Mouse (Mus musculus): Measurements from ENCODE around the gene Olfr509. TPM values are rescaled to one million over a fixed set of nuclear protein-coding genes. Genes with fewer than 3 reads are reported as not detected.
"Not testable (repeated sequence)": the region's sequence is repeated elsewhere in the genome, so short reads cannot be mapped to it uniquely, and the experiment has no call there.

Olfr509 gene
- polyA plus RNA-seq (2015; fragmentation: Nextera tagmentation; extraction: Ambion mirVana), result 0.25 and 0.47 TPM in 2 replicates

DNA sequence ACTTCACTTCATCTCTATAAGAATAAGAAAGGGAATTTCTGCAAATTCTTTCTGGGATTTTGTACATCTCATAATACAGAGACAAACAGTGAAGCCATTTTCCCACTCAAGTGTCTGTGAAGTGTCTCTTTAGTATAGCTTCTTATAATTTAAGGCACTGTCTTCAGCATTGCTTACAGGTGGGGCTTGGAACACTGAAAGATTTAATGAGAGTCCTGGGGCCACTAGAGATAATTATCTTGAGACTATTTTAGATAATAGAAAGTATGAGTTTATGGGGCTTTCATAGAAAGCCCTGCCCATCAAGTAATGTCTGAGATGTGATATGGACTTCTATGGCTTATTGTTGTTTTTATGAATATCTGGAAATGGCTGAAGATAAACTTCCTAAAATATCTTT lies at the start of gene Olfr509:
Gene Olfr509 (minus strand): TSS at position 101 of the 400 bp plus-strand sequence.
- Histone ChIP-seq H3K9me3 (replicated peaks) (no peaks in the 10 kb centered on the region), H3K4me1 (no peaks in the 10 kb centered on the region), H3K9ac (no peak within 1 kb of the TSS), H3K4me3 (replicated peaks) (no peak within 1 kb of the TSS), H3K27ac (replicated peaks) (no peak within 1 kb of the TSS), H3K27me3 (no peaks in the 10 kb centered on the region), H3K4me2 (replicated peaks) (no peak within 1 kb of the TSS), H3K36me3 (no peaks in the 10 kb centered on the region)
- ATAC-seq (ENCODE audit: insufficient number of reproducible peaks, low FRiP score, low TSS enrichment, low read depth), result no peak

DNA sequence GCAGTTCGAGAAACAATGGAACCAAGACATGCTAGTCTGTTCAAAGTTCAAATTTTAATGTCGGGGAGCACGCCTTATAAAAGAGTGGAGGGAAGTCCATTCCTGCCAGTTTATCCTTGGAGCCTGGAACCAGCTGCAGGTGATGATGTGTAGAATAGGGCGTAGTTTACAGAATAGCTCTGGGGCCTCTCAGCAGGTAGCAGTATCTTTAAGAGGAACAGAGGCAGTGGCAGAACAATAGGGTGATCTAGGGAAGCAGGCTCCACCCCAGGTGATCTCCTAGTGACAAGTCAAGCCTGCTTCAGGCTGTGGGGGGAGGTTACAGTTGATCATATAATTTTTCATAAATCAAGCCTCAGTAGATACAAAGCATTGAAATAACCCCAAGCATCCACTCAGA lies 27.2 kb upstream of the Olfr509 start:
- Histone ChIP-seq H3K27me3 (no peaks in the 10 kb centered on the region), H3K27ac (replicated peaks) (no peak overlapping the region), H3K36me3 (no peaks in the 10 kb centered on the region), H3K4me1 (no peaks in the 10 kb centered on the region), H3K4me2 (replicated peaks) (no peak overlapping the region), H3K4me3 (replicated peaks) (no peak overlapping the region), H3K9ac (no peak overlapping the region), H3K9me3 (replicated peaks) (no peaks in the 10 kb centered on the region)
- 81% methylated on average over 4 of the region's 4 CpGs for WGBS
- ATAC-seq (ENCODE audit: insufficient number of reproducible peaks, low FRiP score, low TSS enrichment, low read depth), result no peak

DNA sequence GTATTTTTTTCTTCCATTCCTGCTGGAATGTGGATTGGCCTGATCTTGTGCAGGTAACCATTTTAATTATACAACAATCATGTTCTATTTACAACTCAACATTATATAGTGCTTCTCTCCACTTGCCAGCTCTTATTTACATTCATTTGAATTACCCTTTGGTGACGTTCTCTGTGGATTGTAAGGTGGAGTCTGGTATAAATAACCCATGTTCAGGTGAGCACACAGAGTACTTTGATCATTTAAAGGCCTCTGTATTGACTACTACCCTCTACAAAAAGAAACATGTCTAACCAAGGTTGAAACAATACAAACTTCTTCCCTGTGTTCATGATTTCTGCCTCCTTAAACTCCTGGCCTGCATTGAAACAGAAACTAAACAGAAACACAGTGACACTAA lies 19.4 kb upstream of the Olfr509 start:
- no peak overlapping the region for H3K9ac ChIP-seq
- H3K27ac ChIP-seq (replicated peaks), result no peak overlapping the region
- no peak for ATAC-seq (ENCODE audit: insufficient number of reproducible peaks, low FRiP score, low TSS enrichment, low read depth)
- no peaks in the 10 kb centered on the region for H3K27me3 ChIP-seq
- H3K36me3 ChIP-seq, result no peaks in the 10 kb centered on the region
- H3K4me3 ChIP-seq (replicated peaks), result no peak overlapping the region
- WGBS, result 48% methylated on average over 1 of the region's 1 CpGs
- no peak overlapping the region for H3K4me2 ChIP-seq (replicated peaks)
- no peaks in the 10 kb centered on the region for H3K9me3 ChIP-seq (replicated peaks)
- H3K4me1 ChIP-seq, result no peaks in the 10 kb centered on the region

DNA sequence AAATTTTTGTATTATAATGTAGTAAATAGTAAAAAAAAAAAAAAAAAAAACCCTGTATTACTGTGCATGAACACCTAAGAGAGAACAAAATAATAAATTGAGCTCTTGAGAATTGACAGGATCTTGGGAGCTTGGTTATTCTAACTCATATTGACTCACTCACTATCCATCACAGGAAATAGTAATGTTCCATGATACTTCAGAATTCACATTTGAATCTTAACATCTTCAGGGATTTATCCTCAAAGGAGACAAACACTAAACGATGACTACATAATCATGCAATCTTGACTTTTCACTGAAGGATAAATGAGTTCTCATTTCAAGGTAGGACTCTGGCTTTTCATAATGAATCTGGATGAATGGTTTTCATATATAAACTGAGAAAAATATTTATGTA lies 14.4 kb upstream of the Olfr509 start, which contains the start of gene Olfr510:
Gene Olfr510 (plus strand): TSS at position 301 of the 400 bp plus-strand sequence.
- Histone ChIP-seq H3K27me3 (no peaks in the 10 kb centered on the region), H3K4me1 (no peaks in the 10 kb centered on the region), H3K36me3 (no peaks in the 10 kb centered on the region), H3K9ac (no peak within 1 kb of the TSS), H3K4me2 (replicated peaks) (no peak within 1 kb of the TSS), H3K9me3 (replicated peaks) (no peaks in the 10 kb centered on the region), H3K4me3 (replicated peaks) (no peak within 1 kb of the TSS), H3K27ac (replicated peaks) (no peak within 1 kb of the TSS)
- no peak for ATAC-seq (ENCODE audit: insufficient number of reproducible peaks, low FRiP score, low TSS enrichment, low read depth)
- WGBS, result 87% methylated on average over 1 of the region's 1 CpGs

DNA sequence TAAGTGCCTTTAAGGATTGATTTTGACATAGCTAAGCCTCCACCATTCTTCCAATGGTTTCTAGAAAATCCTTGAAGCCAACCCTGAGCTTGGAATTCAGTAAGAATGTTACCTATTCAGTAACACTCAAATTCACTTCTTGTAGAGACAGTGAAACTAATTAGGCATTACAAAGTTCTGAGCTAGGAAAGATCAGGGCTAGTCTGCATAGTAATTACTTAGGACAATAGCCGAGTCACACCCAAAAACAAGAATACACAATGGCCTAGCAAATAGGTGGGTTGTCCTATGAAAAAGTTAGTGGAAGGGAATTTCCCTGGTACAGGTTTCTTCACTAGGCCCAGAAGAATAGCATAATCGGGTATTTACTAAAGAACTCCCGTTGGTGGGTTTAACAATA lies 10.7 kb upstream of the Olfr509 start:
- ATAC-seq (ENCODE audit: insufficient number of reproducible peaks, low FRiP score, low TSS enrichment, low read depth), result no peak
- H3K27ac ChIP-seq (replicated peaks), result no peak overlapping the region
- no peaks in the 10 kb centered on the region for H3K27me3 ChIP-seq
- WGBS, result 79% methylated on average over 3 of the region's 3 CpGs
- H3K4me2 ChIP-seq (replicated peaks), result no peak overlapping the region
- no peaks in the 10 kb centered on the region for H3K36me3 ChIP-seq
- H3K9me3 ChIP-seq (replicated peaks), result no peaks in the 10 kb centered on the region
- H3K4me3 ChIP-seq (replicated peaks), result no peak overlapping the region
- H3K9ac ChIP-seq, result no peak overlapping the region
- no peaks in the 10 kb centered on the region for H3K4me1 ChIP-seq

DNA sequence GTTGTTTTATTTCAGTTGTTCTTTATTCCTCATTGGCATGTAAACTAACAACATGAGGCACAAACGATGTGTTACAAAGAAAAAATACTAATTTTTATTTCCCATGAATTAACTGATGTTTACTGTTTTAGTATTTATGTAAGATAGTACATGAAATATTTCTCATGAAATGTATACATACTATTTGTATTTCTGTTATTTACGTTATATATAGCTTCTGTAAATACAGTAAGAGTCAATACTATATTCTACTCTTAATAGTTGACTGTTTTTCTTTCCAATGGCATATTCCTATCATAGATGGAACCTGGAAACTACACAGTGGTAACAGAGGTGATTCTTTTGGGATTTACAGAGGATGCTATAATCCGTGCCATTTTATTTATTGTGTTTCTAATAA lies 22.0 kb downstream of the Olfr509 start, which contains the start of gene Olfr508:
Gene Olfr508 (plus strand): TSS at position 301 of the 400 bp plus-strand sequence.
- Histone ChIP-seq H3K9me3 (replicated peaks) (no peaks in the 10 kb centered on the region), H3K27ac (replicated peaks) (no peak within 1 kb of the TSS), H3K9ac (no peak within 1 kb of the TSS), H3K4me3 (replicated peaks) (no peak within 1 kb of the TSS), H3K4me1 (no peaks in the 10 kb centered on the region), H3K36me3 (no peaks in the 10 kb centered on the region), H3K27me3 (no peaks in the 10 kb centered on the region), H3K4me2 (replicated peaks) (no peak within 1 kb of the TSS)
- WGBS, result 83% methylated on average over 3 of the region's 3 CpGs
- no peak for ATAC-seq (ENCODE audit: insufficient number of reproducible peaks, low FRiP score, low TSS enrichment, low read depth)

DNA sequence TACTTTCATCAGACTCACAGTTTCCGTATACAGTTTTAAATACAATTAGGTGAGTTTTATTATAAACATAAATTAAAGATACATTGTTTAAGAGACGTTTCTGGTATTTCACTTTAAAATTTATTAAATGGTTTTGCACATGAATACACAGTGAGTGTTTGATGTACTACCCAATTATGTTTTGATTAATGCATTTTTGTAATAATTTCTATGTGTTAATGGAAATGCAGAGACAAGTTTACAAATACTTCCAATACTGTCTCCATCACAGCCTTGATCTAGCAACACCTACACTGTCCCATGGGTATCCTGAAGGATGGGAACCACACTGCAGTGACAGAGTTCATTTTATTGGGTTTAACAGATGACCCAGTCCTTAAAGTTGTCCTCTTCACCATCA lies 30.2 kb downstream of the Olfr509 start, which contains the start of gene Olfr507:
Gene Olfr507 (plus strand): TSS at position 301 of the 400 bp plus-strand sequence.
- Histone ChIP-seq H3K36me3 (no peaks in the 10 kb centered on the region), H3K4me3 (replicated peaks) (no peak within 1 kb of the TSS), H3K9ac (no peak within 1 kb of the TSS), H3K27me3 (no peaks in the 10 kb centered on the region), H3K4me2 (replicated peaks) (no peak within 1 kb of the TSS), H3K9me3 (replicated peaks) (no peaks in the 10 kb centered on the region), H3K4me1 (no peaks in the 10 kb centered on the region), H3K27ac (replicated peaks) (no peak within 1 kb of the TSS)
- ATAC-seq (ENCODE audit: insufficient number of reproducible peaks, low FRiP score, low TSS enrichment, low read depth), result no peak
- 73% methylated on average over 2 of the region's 2 CpGs for WGBS

DNA sequence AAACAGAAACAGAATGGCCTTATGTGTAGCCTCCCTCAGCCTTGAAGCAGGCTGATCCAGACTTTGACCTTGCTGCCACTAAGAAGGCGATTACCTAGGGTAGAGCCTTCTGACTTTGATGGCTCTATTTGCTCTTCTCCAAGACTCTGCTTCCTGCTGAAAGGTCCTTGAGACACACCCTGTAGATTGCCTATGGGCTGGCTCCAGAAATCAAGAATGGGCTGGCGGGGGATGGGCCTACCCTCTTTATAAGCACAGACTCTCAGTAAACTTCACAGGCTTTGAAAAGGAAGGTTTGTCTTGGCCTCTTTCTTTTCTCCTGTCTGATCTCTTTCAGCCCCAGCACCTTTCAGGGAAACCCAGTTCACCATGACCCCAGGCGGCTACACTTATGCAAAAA lies 34.9 kb downstream of the Olfr509 start:
- not testable (repeated sequence) for H3K27ac ChIP-seq (replicated peaks); ATAC-seq (ENCODE audit: insufficient number of reproducible peaks, low FRiP score, low TSS enrichment, low read depth); H3K4me3 ChIP-seq (replicated peaks); H3K27me3 ChIP-seq; H3K4me2 ChIP-seq (replicated peaks); H3K9me3 ChIP-seq (replicated peaks); H3K36me3 ChIP-seq; H3K9ac ChIP-seq; H3K4me1 ChIP-seq
- 48% methylated on average over 3 of the region's 3 CpGs for WGBS

DNA sequence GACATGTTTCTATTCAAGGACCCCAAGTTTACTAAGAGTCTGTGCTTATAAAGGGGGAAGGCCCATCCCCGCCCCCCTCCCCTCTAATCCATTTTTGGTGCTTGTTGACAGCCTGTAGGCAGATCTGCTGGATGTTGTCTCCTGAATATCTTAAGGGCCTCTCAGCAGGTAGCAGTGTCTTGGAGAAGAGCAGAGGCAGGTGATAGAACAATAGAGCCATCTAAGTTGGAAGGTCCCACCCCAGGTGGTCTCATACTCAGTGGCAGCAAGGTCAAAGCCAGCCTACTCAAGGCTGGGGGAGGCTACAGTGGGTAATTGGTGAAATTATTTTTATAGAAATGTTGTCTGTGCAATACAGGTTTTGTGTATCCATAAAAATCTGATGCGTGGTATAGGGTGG lies 37.6 kb downstream of the Olfr509 start:
- H3K27me3 ChIP-seq, result no peaks in the 10 kb centered on the region
- no peak for ATAC-seq (ENCODE audit: insufficient number of reproducible peaks, low FRiP score, low TSS enrichment, low read depth)
- H3K4me3 ChIP-seq (replicated peaks), result no peak overlapping the region
- no peak overlapping the region for H3K9ac ChIP-seq
- no peaks in the 10 kb centered on the region for H3K36me3 ChIP-seq
- H3K4me1 ChIP-seq, result no peaks in the 10 kb centered on the region
- 84% methylated on average over 2 of the region's 2 CpGs for WGBS
- no peak overlapping the region for H3K27ac ChIP-seq (replicated peaks)
- H3K4me2 ChIP-seq (replicated peaks), result no peak overlapping the region
- no peaks in the 10 kb centered on the region for H3K9me3 ChIP-seq (replicated peaks)

DNA sequence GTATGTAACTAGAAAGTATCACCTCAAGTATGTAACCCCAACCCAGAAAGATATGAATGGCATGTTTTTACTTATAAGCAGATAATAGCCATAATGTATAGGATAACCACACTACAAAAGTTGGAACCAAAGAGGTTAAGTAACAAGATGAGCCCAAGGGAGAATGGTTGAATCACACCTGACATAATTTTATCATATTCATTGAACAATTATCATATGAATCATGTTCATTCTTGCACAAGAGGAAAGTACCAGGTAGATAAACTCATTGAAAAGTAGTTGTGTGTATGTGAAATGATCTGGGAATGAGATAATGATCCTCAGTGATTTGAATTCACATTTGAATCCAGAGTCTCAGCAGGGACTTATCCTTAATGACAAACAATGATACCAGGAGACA lies 41.2 kb downstream of the Olfr509 start, which contains the start of gene Olfr506:
Gene Olfr506 (plus strand): TSS at position 301 of the 400 bp plus-strand sequence.
- Histone ChIP-seq H3K27ac (replicated peaks) (no peak within 1 kb of the TSS), H3K9ac (no peak within 1 kb of the TSS), H3K4me1 (no peaks in the 10 kb centered on the region), H3K36me3 (no peaks in the 10 kb centered on the region), H3K4me3 (replicated peaks) (no peak within 1 kb of the TSS), H3K4me2 (replicated peaks) (no peak within 1 kb of the TSS), H3K27me3 (no peaks in the 10 kb centered on the region), H3K9me3 (replicated peaks) (no peaks in the 10 kb centered on the region)
- ATAC-seq (ENCODE audit: insufficient number of reproducible peaks, low FRiP score, low TSS enrichment, low read depth), result no peak

DNA sequence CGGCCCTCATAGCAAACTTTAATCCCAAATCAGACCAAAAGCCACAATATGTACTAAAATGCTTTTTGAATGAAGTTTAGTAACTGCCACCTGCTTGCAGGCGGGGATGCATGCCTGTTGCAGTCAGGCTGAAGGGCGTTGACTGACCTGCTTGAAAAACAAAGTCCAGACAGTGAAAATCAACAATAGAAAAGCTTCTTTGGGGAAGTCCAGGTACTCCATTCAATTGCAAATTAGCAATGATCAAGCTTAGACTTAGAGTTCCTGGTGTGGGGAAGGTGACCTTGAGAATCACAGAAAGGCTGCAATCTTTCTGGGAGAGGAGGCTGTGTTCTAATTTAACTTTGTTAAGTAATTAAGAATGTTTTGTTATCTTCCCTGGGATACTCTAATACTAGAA lies 49.8 kb downstream of the Olfr509 start:
- ATAC-seq (ENCODE audit: insufficient number of reproducible peaks, low FRiP score, low TSS enrichment, low read depth); H3K4me3 ChIP-seq (replicated peaks); H3K4me2 ChIP-seq (replicated peaks); H3K9ac ChIP-seq; H3K27me3 ChIP-seq; H3K27ac ChIP-seq (replicated peaks); H3K9me3 ChIP-seq (replicated peaks); H3K36me3 ChIP-seq; H3K4me1 ChIP-seq: not testable (repeated sequence)
- 79% methylated on average over 3 of the region's 3 CpGs for WGBS

All from embryonic facial prominence, embryonic 15.5 days (tissue).